Mouse (Mus musculus) heart, postnatal 36 days (tissue): ENCODE data around the gene Kat2b. TPM values are rescaled to one million over a fixed set of nuclear protein-coding genes. Genes with fewer than 3 reads are reported as not detected.
"Not testable (repeated sequence)": the region's sequence is repeated elsewhere in the genome, so short reads cannot be mapped to it uniquely, and the experiment has no call there.

ENCODE experiments used
- DNase-seq, 2 experiments: peaks; one replicate each; pipeline ENCODE4 v3.0.0; 2021 to 2022
- intact Hi-C: fragments of 180-260 bp; cut with DNase I; formaldehyde crosslinking; loops from one replicate; pipeline ENCODE4 v1.15.1; 2025
- total RNA-seq, 2 experiments: library from RNA; stranded (reverse); gene quantifications; 2 replicates each; pipeline ENCODE4 v1.2.3; 2021

The Kat2b gene
- total RNA-seq, 2 experiments from 2014 or later: 83.7 to 93.5 TPM

GRCm38 (mm10) chr17:53656369-53656860 is 89.8 kb downstream of the Kat2b start:
- intact Hi-C loops: loop anchor here (10.0 kb wide), 2 partner anchors 92 to 142 kb away; partner anchors contain the start of gene Kat2b
- no peak for DNase-seq

GRCm38 (mm10) chr17:53657391-53657790 is 90.7 kb downstream of the Kat2b start:
- intact Hi-C loops: loop anchor here (10.0 kb wide), 2 partner anchors 93 to 143 kb away; partner anchors contain the start of gene Kat2b
- DNase-seq: not testable (repeated sequence)

- intact Hi-C loops: loop anchor here (10.0 kb wide), 2 partner anchors 94 to 144 kb away; partner anchors contain the start of gene Kat2b
- DNase-seq: no peak
These were observed 92.0 kb downstream of the Kat2b start for GRCm38 (mm10) chr17:53658668-53659067.

GRCm38 (mm10) chr17:53659230-53659629 is 92.6 kb downstream of the Kat2b start:
- intact Hi-C loops: loop anchor here (10.0 kb wide), 2 partner anchors 94 to 144 kb away; partner anchors contain the start of gene Kat2b
- no peak for DNase-seq

GRCm38 (mm10) chr17:53659738-53660137 is 93.1 kb downstream of the Kat2b start:
- DNase-seq: no peak
- intact Hi-C loops: loop anchor here (10.0 kb wide), 2 partner anchors 95 to 145 kb away; partner anchors contain the start of gene Kat2b

- no peak for DNase-seq
- intact Hi-C loops: no loop called here
These were observed 94.6 kb downstream of the Kat2b start for GRCm38 (mm10) chr17:53661056-53661840.

- no peak for DNase-seq
- intact Hi-C loops: no loop called here
These were observed 97.6 kb downstream of the Kat2b start for GRCm38 (mm10) chr17:53664267-53664666.

- DNase-seq: no peak
- intact Hi-C loops: no loop called here
These were observed 98.2 kb downstream of the Kat2b start for GRCm38 (mm10) chr17:53664703-53665382.

GRCm38 (mm10) chr17:53670453-53670852 is 103.8 kb downstream of the Kat2b start:
- no peak for DNase-seq
- intact Hi-C loops: no loop called here

GRCm38 (mm10) chr17:53678716-53679115 is 112.1 kb downstream of the Kat2b start:
- no peak for DNase-seq
- intact Hi-C loops: loop anchor here (2.0 kb wide), 1 partner anchor 154 kb away; no protein-coding TSS in a partner anchor

GRCm38 (mm10) chr17:53688321-53688720 is 121.7 kb downstream of the Kat2b start:
- intact Hi-C loops: loop anchor here (2.0 to 5.0 kb wide), 2 partner anchors 120 to 206 kb away; no protein-coding TSS in a partner anchor
- DNase-seq: no peak

GRCm38 (mm10) chr17:53688877-53689802 is 122.5 kb downstream of the Kat2b start, which contains the start of gene Sgo1:
TSS of gene Sgo1 (minus strand) at chr17:53689333.
- DNase-seq: peak; percentile 96 to 97
- intact Hi-C loops: loop anchor here (2.0 to 5.0 kb wide), 2 partner anchors 120 to 207 kb away; no protein-coding TSS in a partner anchor

- intact Hi-C loops: loop anchor here (2.0 to 10.0 kb wide), 3 partner anchors 121 to 285 kb away; no protein-coding TSS in a partner anchor
- DNase-seq: no peak
These were observed 123.3 kb downstream of the Kat2b start for GRCm38 (mm10) chr17:53689946-53690345.

- DNase-seq: peak; percentile 42 to 53
These were observed 127.4 kb downstream of the Kat2b start for GRCm38 (mm10) chr17:53694039-53694438.

GRCm38 (mm10) chr17:53697521-53697920 is 130.9 kb downstream of the Kat2b start:
- DNase-seq: not testable (repeated sequence)
- intact Hi-C loops: loop anchor here (10.0 kb wide), 1 partner anchor 293 kb away; no protein-coding TSS in a partner anchor

More at GRCm38 (mm10) chr17:53694039-53694438, 127.4 kb downstream of the Kat2b start:
- intact Hi-C loops: loop anchor here (2.0 to 10.0 kb wide), 2 partner anchors 181 to 289 kb away; no protein-coding TSS in a partner anchor

- intact Hi-C loops: no loop called here
- no peak for DNase-seq
These were observed 147.8 kb downstream of the Kat2b start for GRCm38 (mm10) chr17:53714453-53714852.

GRCm38 (mm10) chr17:53715161-53715560 is 148.5 kb downstream of the Kat2b start:
- intact Hi-C loops, DNase-seq: not testable (repeated sequence)

GRCm38 (mm10) chr17:53718474-53718873 is 151.8 kb downstream of the Kat2b start:
- intact Hi-C loops: no loop called here
- DNase-seq: no peak

- intact Hi-C loops, DNase-seq: not testable (repeated sequence)
These were observed 152.3 kb downstream of the Kat2b start for GRCm38 (mm10) chr17:53718916-53719315.
